Mouse (Mus musculus) liver, embryonic 11.5 days (tissue): ENCODE data around the gene Asb4. TPM values are rescaled to one million over a fixed set of nuclear protein-coding genes. Genes with fewer than 3 reads are reported as not detected.

Experiments used
- ATAC-seq: fragments of 200-750 bp; cut with Nextera tagmentation; replicated peaks from 2 replicates; pipeline ENCODE4 v1.8.0; 2017; ENCODE audit warnings: moderate number of reproducible peaks, mild to moderate bottlenecking, moderate TSS enrichment, moderate library complexity; ENCODE audit not compliant: low FRiP score
- DNase-seq: peaks from one replicate; pipeline ENCODE4 v3.0.0-alpha.2; 2017; ENCODE audit warnings: low spot score
- H3K27ac ChIP-seq: fragments of 300-500 bp; sonication (generic); 2 replicates; pipeline ENCODE4 v1.5.1; 2014; ENCODE audit warnings: mild to moderate bottlenecking, low read depth, low read length, control low read depth
- H3K27me3 ChIP-seq: fragments of 300-500 bp; sonication (generic); replicated peaks from 2 replicates; pipeline ENCODE4 v1.6.1; 2014; ENCODE audit warnings: low read length, mixed read lengths; ENCODE audit not compliant: control insufficient read depth, insufficient read depth
- H3K36me3 ChIP-seq: fragments of 300-500 bp; sonication (generic); 2 replicates; pipeline ENCODE4 v1.6.1; 2014; ENCODE audit warnings: mild to moderate bottlenecking, low read length, moderate library complexity, mixed read lengths; ENCODE audit not compliant: control insufficient read depth, insufficient read depth
- H3K4me1 ChIP-seq: fragments of 300-500 bp; sonication (generic); replicated peaks from 2 replicates; pipeline ENCODE4 v1.6.1; 2014; ENCODE audit warnings: low read length, mixed read lengths; ENCODE audit not compliant: control insufficient read depth, insufficient read depth
- H3K4me2 ChIP-seq: fragments of 300-500 bp; sonication (generic); 2 replicates; pipeline ENCODE4 v1.6.1; 2014; ENCODE audit warnings: mild to moderate bottlenecking, control low read depth, moderate library complexity
- H3K4me3 ChIP-seq: fragments of 300-500 bp; sonication (generic); 2 replicates; pipeline ENCODE4 v1.5.1; 2014; ENCODE audit warnings: low read depth, low read length, control low read depth
- H3K9ac ChIP-seq: fragments of 300-500 bp; sonication (generic); 2 replicates; pipeline ENCODE4 v1.6.1; 2014; ENCODE audit warnings: low read depth, low read length, control low read depth
- H3K9me3 ChIP-seq: fragments of 300-500 bp; sonication (generic); 2 replicates; pipeline ENCODE4 v1.6.1; 2016; ENCODE audit warnings: low read length, inconsistent platforms, mixed read lengths; ENCODE audit not compliant: control insufficient read depth
- WGBS: fragments of 180-500 bp; shearing (Covaris S2); extraction: QIAGEN DNeasy Blood & Tissue Kit; methylation state at CpG from one replicate; pipeline ENCODE4 v1.1.7; 2014; 5-methylcytosine and 5-hydroxymethylcytosine counted together
- polyA plus RNA-seq: library from polyadenylated mRNA; unstranded; fragments of >200 nt; fragmentation: Nextera tagmentation; extraction: Ambion mirVana; gene quantifications from 2 replicates; pipeline ENCODE4 v1.2.1, GENCODE M21; 2014

Asb4 gene
- polyA plus RNA-seq, 1 experiment from 2014 or later = 100 TPM

- Histone ChIP-seq H3K27ac (no peak overlapping the region), H3K36me3 (no peaks in the 10 kb centered on the region), H3K27me3 (0 out of 2 replicates have a peak, but pooled peaks cover under 1% of the 10 kb centered on the region), H3K4me1 (peaks cover 23% of the 10 kb centered on the region), H3K4me2 (no peak overlapping the region), H3K9me3 (no peaks in the 10 kb centered on the region), H3K4me3 (no peak overlapping the region), H3K9ac (no peak overlapping the region)
- no peak for DNase-seq
- 39% methylated on average over 7 of the region's 7 CpGs for WGBS
- no peak for ATAC-seq
Observed at GRCm38 (mm10) chr6:5385161-5385640, 2.0 kb downstream of the Asb4 start.

GRCm38 (mm10) chr6:5386486-5386885 is 3.3 kb downstream of the Asb4 start:
- Histone ChIP-seq H3K4me1 (peaks cover 20% of the 10 kb centered on the region), H3K9me3 (no peaks in the 10 kb centered on the region), H3K27me3 (peaks cover 4% of the 10 kb centered on the region; the same call in 1 of the 2 replicates), H3K4me3 (no peak overlapping the region), H3K9ac (no peak overlapping the region), H3K4me2 (no peak overlapping the region), H3K36me3 (no peaks in the 10 kb centered on the region), H3K27ac (no peak overlapping the region)
- DNase-seq = no peak
- no peak for ATAC-seq
- 77% methylated on average over 4 of the region's 4 CpGs for WGBS

GRCm38 (mm10) chr6:5387396-5387795 is 4.2 kb downstream of the Asb4 start:
- peaks cover 11% of the 10 kb centered on the region for H3K4me1 ChIP-seq
- DNase-seq (no peak), ATAC-seq (no peak)
- peaks cover 4% of the 10 kb centered on the region; the same call in 1 of the 2 replicates for H3K27me3 ChIP-seq
- H3K9me3 ChIP-seq = no peaks in the 10 kb centered on the region
- H3K27ac ChIP-seq = no peak overlapping the region
- H3K36me3 ChIP-seq = no peaks in the 10 kb centered on the region
- H3K4me3 ChIP-seq = no peak overlapping the region
- WGBS = 75% methylated on average over 2 of the region's 2 CpGs
- no peak overlapping the region for H3K9ac ChIP-seq
- no peak overlapping the region for H3K4me2 ChIP-seq

GRCm38 (mm10) chr6:5390298-5390697 is 7.1 kb downstream of the Asb4 start:
- peak overlapping the region; percentile 42 for H3K4me3 ChIP-seq
- peaks cover 4% of the 10 kb centered on the region; the same call in 1 of the 2 replicates for H3K27me3 ChIP-seq
- H3K4me1 ChIP-seq = 0 out of 2 replicates have a peak, but pooled peaks cover 5% of the 10 kb centered on the region
- peak overlapping the region; percentile 61 for H3K27ac ChIP-seq
- no peaks in the 10 kb centered on the region for H3K9me3 ChIP-seq
- 10% methylated on average over 11 of the region's 11 CpGs for WGBS
- DNase-seq = peak; percentile 33
- H3K36me3 ChIP-seq = no peaks in the 10 kb centered on the region
- peak overlapping the region; percentile 28; the same call in 1 of the 2 replicates for H3K9ac ChIP-seq
- ATAC-seq = no peak
- peak overlapping the region; percentile 55 for H3K4me2 ChIP-seq

- 26% methylated on average over 10 of the region's 10 CpGs for WGBS
- Histone ChIP-seq H3K4me2 (peak overlapping the region; percentile 55), H3K27ac (peak overlapping the region; percentile 47; the same call in 1 of the 2 replicates), H3K4me3 (peak overlapping the region; percentile 42), H3K36me3 (no peaks in the 10 kb centered on the region), H3K4me1 (0 out of 2 replicates have a peak, but pooled peaks cover 5% of the 10 kb centered on the region), H3K9me3 (no peaks in the 10 kb centered on the region), H3K9ac (peak overlapping the region; percentile 30; the same call in 1 of the 2 replicates), H3K27me3 (peaks cover 4% of the 10 kb centered on the region; the same call in 1 of the 2 replicates)
- no peak for DNase-seq
- no peak for ATAC-seq
Observed at GRCm38 (mm10) chr6:5390952-5391351, 7.8 kb downstream of the Asb4 start.

GRCm38 (mm10) chr6:5394971-5395370 is 11.8 kb downstream of the Asb4 start:
- Histone ChIP-seq H3K4me1 (peaks cover 6% of the 10 kb centered on the region; the same call in 1 of the 2 replicates), H3K36me3 (no peaks in the 10 kb centered on the region), H3K4me2 (peak overlapping the region; percentile 7), H3K4me3 (no peak overlapping the region), H3K9ac (no peak overlapping the region), H3K27me3 (peaks cover 4% of the 10 kb centered on the region; the same call in 1 of the 2 replicates), H3K9me3 (no peaks in the 10 kb centered on the region), H3K27ac (no peak overlapping the region)
- DNase-seq (peak; percentile 42), ATAC-seq (peak; percentile 74)
- WGBS = 5% methylated on average over 4 of the region's 4 CpGs

- DNase-seq (no peak), ATAC-seq (no peak)
- Histone ChIP-seq H3K4me1 (peaks cover 6% of the 10 kb centered on the region; the same call in 1 of the 2 replicates), H3K27ac (no peak overlapping the region), H3K9me3 (no peaks in the 10 kb centered on the region), H3K4me2 (no peak overlapping the region), H3K9ac (no peak overlapping the region), H3K4me3 (no peak overlapping the region), H3K36me3 (no peaks in the 10 kb centered on the region), H3K27me3 (no peaks in the 10 kb centered on the region)
- 65% methylated on average over 3 of the region's 3 CpGs for WGBS
Observed at GRCm38 (mm10) chr6:5396797-5397196, 13.6 kb downstream of the Asb4 start.

- Histone ChIP-seq H3K27ac (no peak overlapping the region), H3K4me3 (no peak overlapping the region), H3K36me3 (no peaks in the 10 kb centered on the region), H3K9me3 (no peaks in the 10 kb centered on the region), H3K27me3 (no peaks in the 10 kb centered on the region), H3K4me1 (no peaks in the 10 kb centered on the region), H3K4me2 (no peak overlapping the region), H3K9ac (no peak overlapping the region)
- ATAC-seq (peak; percentile 69), DNase-seq (peak; percentile 43)
- WGBS = 3% methylated on average over 3 of the region's 3 CpGs
Observed at GRCm38 (mm10) chr6:5401394-5401793, 18.2 kb downstream of the Asb4 start.
